Mouse (Mus musculus): ENCODE measurements at regions not wholly inside any gene's neighbourhood (a gene's known extent, or its start where the extent isn't known, plus 50 kb on each side); places are given as distances from the start of the nearest gene placed in this dataset.

GRCm38 (mm10) chr8:7710764-7711163, 950.3 kb downstream of the Efnb2 start:
- TF ChIP-seq CTCF (IDR thresholded peaks at IDR 0.05) = no peak
- TF ChIP-seq EP300 (IDR thresholded peaks at IDR 0.05) = no peak

All from lung, postnatal 0 days (tissue).